Mouse (Mus musculus) liver, embryonic 14.5 days (tissue): ENCODE results near the gene Ephb1.

ENCODE experiments used
- CTCF ChIP-seq: IDR thresholded peaks from 2 replicates; pipeline ENCODE4 v1.5.1; 2016; ENCODE audit warnings: antibody characterized with exemption, low read depth, control low read depth
- EP300 ChIP-seq: IDR thresholded peaks from 2 replicates; pipeline ENCODE4 v1.6.1; 2016; ENCODE audit warnings: antibody characterized with exemption, low read depth

- TF ChIP-seq CTCF (no peak), EP300 (no peak)
Measured at GRCm38 (mm10) chr9:101950101-101950500, 404.4 kb downstream of the Ephb1 start.
